Mouse (Mus musculus): ENCODE measurements around the gene Ddx39b. TPM values are rescaled to one million over a fixed set of nuclear protein-coding genes. Genes with fewer than 3 reads are reported as not detected.
A peak's percentile ranks its signal among the peaks of the same experiment; 100 is the strongest.

The Ddx39b gene
- polyA plus RNA-seq (2012; ENCODE audit: insufficient read depth, low replicate concordance): 83.5 and 158 TPM in 2 replicates

GRCm38 (mm10) chr17:35241305-35242014 lies at the start of gene Ddx39b:
Ddx39b (plus strand) TSS chr17:35241746.
- no peaks in the 10 kb centered on the region for H3K9me3 ChIP-seq
- H3K27me3 ChIP-seq (replicated peaks): no peaks in the 10 kb centered on the region
- TF ChIP-seq FLI1 (IDR thresholded peaks at IDR 0.05; ENCODE audit: low read length) (peak; percentile 98), GATA1 (IDR thresholded peaks at IDR 0.05; ENCODE audit: borderline replicate concordance, low read length) (no peak)
- peaks cover 49% of the 10 kb centered on the region for H3K36me3 ChIP-seq (replicated peaks; ENCODE audit: low read length)
- peaks cover 67% of the 10 kb centered on the region for H3K4me1 ChIP-seq
- H3K4me3 ChIP-seq (replicated peaks): peak within 1 kb of the TSS; percentile 95

- TF ChIP-seq GATA1 (IDR thresholded peaks at IDR 0.05; ENCODE audit: borderline replicate concordance, low read length): no peak
- TF ChIP-seq FLI1 (IDR thresholded peaks at IDR 0.05; ENCODE audit: low read length): no peak
- Histone ChIP-seq H3K4me3 (replicated peaks) (peak overlapping the region; percentile 18), H3K27me3 (replicated peaks) (no peaks in the 10 kb centered on the region), H3K36me3 (replicated peaks; ENCODE audit: low read length) (no peaks in the 10 kb centered on the region), H3K4me1 (peaks cover 91% of the 10 kb centered on the region), H3K9me3 (no peaks in the 10 kb centered on the region)
Observed at GRCm38 (mm10) chr17:35192924-35193323, 48.6 kb upstream of the Ddx39b start.

- no peak for TF ChIP-seq GATA1 (IDR thresholded peaks at IDR 0.05; ENCODE audit: borderline replicate concordance, low read length)
- no peak for TF ChIP-seq FLI1 (IDR thresholded peaks at IDR 0.05; ENCODE audit: low read length)
- Histone ChIP-seq H3K4me3 (replicated peaks) (peak within 1 kb of the TSS; percentile 97), H3K27me3 (replicated peaks) (no peaks in the 10 kb centered on the region), H3K4me1 (peaks cover 89% of the 10 kb centered on the region), H3K9me3 (no peaks in the 10 kb centered on the region), H3K36me3 (replicated peaks; ENCODE audit: low read length) (peaks cover 6% of the 10 kb centered on the region)
Observed at GRCm38 (mm10) chr17:35193881-35194843, 47.4 kb upstream of the Ddx39b start, which contains the start of gene Ltb. Ltb (plus strand) TSS chr17:35194439.

GRCm38 (mm10) chr17:35194844-35195630 lies 46.5 kb upstream of the Ddx39b start:
- TF ChIP-seq GATA1 (IDR thresholded peaks at IDR 0.05; ENCODE audit: borderline replicate concordance, low read length) (no peak), FLI1 (IDR thresholded peaks at IDR 0.05; ENCODE audit: low read length) (no peak)
- H3K9me3 ChIP-seq: no peaks in the 10 kb centered on the region
- no peaks in the 10 kb centered on the region for H3K27me3 ChIP-seq (replicated peaks)
- H3K36me3 ChIP-seq (replicated peaks; ENCODE audit: low read length): peaks cover 13% of the 10 kb centered on the region
- peak overlapping the region; percentile 97 for H3K4me3 ChIP-seq (replicated peaks)
- H3K4me1 ChIP-seq: peaks cover 89% of the 10 kb centered on the region

- Histone ChIP-seq H3K27me3 (replicated peaks) (no peaks in the 10 kb centered on the region), H3K4me3 (replicated peaks) (peak overlapping the region; percentile 97), H3K9me3 (no peaks in the 10 kb centered on the region), H3K4me1 (peaks cover 89% of the 10 kb centered on the region), H3K36me3 (replicated peaks; ENCODE audit: low read length) (peaks cover 16% of the 10 kb centered on the region)
- TF ChIP-seq FLI1 (IDR thresholded peaks at IDR 0.05; ENCODE audit: low read length) (no peak), GATA1 (IDR thresholded peaks at IDR 0.05; ENCODE audit: borderline replicate concordance, low read length) (no peak)
Observed at GRCm38 (mm10) chr17:35195631-35196320, 45.8 kb upstream of the Ddx39b start.

- TF ChIP-seq FLI1 (IDR thresholded peaks at IDR 0.05; ENCODE audit: low read length) (no peak), GATA1 (IDR thresholded peaks at IDR 0.05; ENCODE audit: borderline replicate concordance, low read length) (no peak)
- Histone ChIP-seq H3K27me3 (replicated peaks) (no peaks in the 10 kb centered on the region), H3K36me3 (replicated peaks; ENCODE audit: low read length) (peaks cover 16% of the 10 kb centered on the region), H3K9me3 (no peaks in the 10 kb centered on the region), H3K4me1 (peaks cover 89% of the 10 kb centered on the region), H3K4me3 (replicated peaks) (peak overlapping the region; percentile 97)
Observed at GRCm38 (mm10) chr17:35196321-35196641, 45.3 kb upstream of the Ddx39b start.

GRCm38 (mm10) chr17:35197126-35197525 lies 44.4 kb upstream of the Ddx39b start:
- Histone ChIP-seq H3K27me3 (replicated peaks) (no peaks in the 10 kb centered on the region), H3K4me1 (peaks cover 89% of the 10 kb centered on the region), H3K9me3 (no peaks in the 10 kb centered on the region), H3K4me3 (replicated peaks) (peak overlapping the region; percentile 97), H3K36me3 (replicated peaks; ENCODE audit: low read length) (peaks cover 16% of the 10 kb centered on the region)
- TF ChIP-seq GATA1 (IDR thresholded peaks at IDR 0.05; ENCODE audit: borderline replicate concordance, low read length) (no peak), FLI1 (IDR thresholded peaks at IDR 0.05; ENCODE audit: low read length) (no peak)

- TF ChIP-seq GATA1 (IDR thresholded peaks at IDR 0.05; ENCODE audit: borderline replicate concordance, low read length) (no peak), FLI1 (IDR thresholded peaks at IDR 0.05; ENCODE audit: low read length) (no peak)
- peaks cover 93% of the 10 kb centered on the region for H3K4me1 ChIP-seq
- H3K36me3 ChIP-seq (replicated peaks; ENCODE audit: low read length): peaks cover 16% of the 10 kb centered on the region
- H3K9me3 ChIP-seq: no peaks in the 10 kb centered on the region
- H3K27me3 ChIP-seq (replicated peaks): no peaks in the 10 kb centered on the region
- H3K4me3 ChIP-seq (replicated peaks): no peak overlapping the region
Observed at GRCm38 (mm10) chr17:35198029-35198428, 43.5 kb upstream of the Ddx39b start.

GRCm38 (mm10) chr17:35198946-35199345 lies 42.6 kb upstream of the Ddx39b start:
- peaks cover 89% of the 10 kb centered on the region for H3K4me1 ChIP-seq
- TF ChIP-seq FLI1 (IDR thresholded peaks at IDR 0.05; ENCODE audit: low read length) (no peak), GATA1 (IDR thresholded peaks at IDR 0.05; ENCODE audit: borderline replicate concordance, low read length) (no peak)
- peaks cover 16% of the 10 kb centered on the region for H3K36me3 ChIP-seq (replicated peaks; ENCODE audit: low read length)
- no peaks in the 10 kb centered on the region for H3K9me3 ChIP-seq
- peak overlapping the region; percentile 55 for H3K4me3 ChIP-seq (replicated peaks)
- peaks cover 7% of the 10 kb centered on the region for H3K27me3 ChIP-seq (replicated peaks)

Measured in megakaryocyte, embryonic 14.5 days (primary cell).